In the genomic region with DNA sequence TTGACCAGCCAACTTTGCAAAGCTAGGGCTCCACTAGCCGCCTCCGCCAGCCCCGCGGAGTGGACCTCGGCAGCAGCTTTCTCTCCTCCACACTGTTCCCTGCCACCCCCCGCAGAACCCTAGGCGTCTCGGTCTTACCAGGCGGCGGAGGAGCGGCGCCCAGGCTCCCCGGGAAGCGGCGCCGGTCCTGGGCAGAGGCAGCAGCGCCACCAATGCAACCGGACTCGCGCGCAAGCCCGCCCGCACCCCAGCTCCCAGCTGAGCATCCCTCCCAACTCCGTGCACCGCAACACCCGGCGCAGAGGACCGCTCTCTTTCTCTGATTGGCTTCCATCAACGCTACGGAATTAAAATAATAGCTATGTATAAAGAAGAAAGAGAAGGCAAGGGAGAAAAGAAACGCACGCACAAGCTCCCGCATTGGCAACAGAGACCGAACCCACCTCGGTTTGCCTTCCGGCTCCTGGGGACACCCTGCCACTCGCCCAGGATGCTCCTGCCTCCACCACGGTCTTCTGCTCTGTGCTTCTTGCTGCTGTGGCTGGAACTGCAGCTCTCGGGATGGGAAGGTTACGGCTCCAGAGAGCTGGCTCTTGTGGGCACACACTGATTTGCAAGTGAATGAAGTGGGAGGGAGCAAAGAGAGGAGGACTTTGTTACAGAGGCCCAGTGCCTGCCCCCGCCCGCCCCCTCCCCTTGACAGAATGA, we compare ENCODE assay signal across 9 mouse cellular contexts. TPM values are rescaled to one million over a fixed set of nuclear protein-coding genes. Genes with fewer than 3 reads are reported as not detected.
DNase-seq lines count a peak whose midpoint lies in the region; ATAC-seq and TF ChIP-seq lines count a peak whose summit lies in the region.
"Had no signal": no experiment of that assay in that cellular context is flagged by ENCODE, and none has a peak within 500 bp of the region (broad histone marks: within the 10 kb centered on the region; RNA-seq: fewer than 3 reads in every experiment).

A gene (minus strand): TSS at position 605 of the 708 bp plus-strand sequence.

- WGBS in cerebellum, adult 2 months = under 1% methylated on average over 42 of the region's 42 CpGs
- WGBS in midbrain, embryonic 13.5 days = 1% methylated on average over 42 of the region's 42 CpGs

- no peaks in the 10 kb centered on the region; the same call in 1 of the 2 replicates for H3K27me3 ChIP-seq in cerebellum, adult 2 months (ENCODE audit: control insufficient read depth, insufficient read depth, low read length)
- peaks cover 24% of the 10 kb centered on the region for H3K27me3 ChIP-seq in midbrain, embryonic 13.5 days

- no peaks in the 10 kb centered on the region for H3K9me3 ChIP-seq in midbrain, embryonic 13.5 days

- H3K27ac ChIP-seq in cerebellum, adult 2 months (ENCODE audit: insufficient read depth, low read length) = no peak within 1 kb of the TSS
- H3K27ac ChIP-seq in midbrain, embryonic 13.5 days = peak within 1 kb of the TSS; percentile 86
- H3K27ac ChIP-seq: macrophage had no signal

- 0 out of 2 replicates have a peak, but pooled peaks have one; percentile 16 for TF ChIP-seq CTCF in cerebellum, adult 2 months (IDR thresholded peaks at IDR 0.05; ENCODE audit: borderline replicate concordance, insufficient read depth, low read depth, low read length)

- TF ChIP-seq POLR2A in cerebellum, adult 2 months (IDR thresholded peaks at IDR 0.05; ENCODE audit: borderline replicate concordance, insufficient read depth, low read length) = no peak

- peak; percentile 95 for ATAC-seq in midbrain, embryonic 13.5 days
- ATAC-seq in monocyte, adult 5-6 weeks (replicated peaks; ENCODE audit: insufficient number of reproducible peaks, low FRiP score, low TSS enrichment, poor library complexity, severe bottlenecking) = no peak

- no peaks in the 10 kb centered on the region for H3K36me3 ChIP-seq in midbrain, embryonic 13.5 days

- H3K4me1 ChIP-seq in cerebellum, adult 2 months (ENCODE audit: control insufficient read depth, insufficient read depth, low read length) = peaks cover 3% of the 10 kb centered on the region; the same call in 1 of the 2 replicates
- H3K4me1 ChIP-seq in midbrain, embryonic 13.5 days (replicated peaks) = peaks cover 30% of the 10 kb centered on the region

- peak within 1 kb of the TSS; percentile 78 for H3K9ac ChIP-seq in midbrain, embryonic 13.5 days (replicated peaks)

- peak within 1 kb of the TSS; percentile 60 for H3K4me3 ChIP-seq in cerebellum, adult 2 months (replicated peaks; ENCODE audit: insufficient read depth, low read depth, low read length)
- H3K4me3 ChIP-seq in midbrain, embryonic 13.5 days (replicated peaks) = peak within 1 kb of the TSS; percentile 69

- peak; percentile 4 to 14 for DNase-seq in gastrocnemius, postnatal 36 days
- DNase-seq in gastrocnemius, postnatal 25 days = no peak
- peak; percentile 48 to 58 for DNase-seq in cerebellum, adult 2 months
- DNase-seq in forelimb bud, embryonic 11.5 days (ENCODE audit: low read depth, low spot score) = peak; percentile 69
- peak; percentile 62 for DNase-seq in kidney, adult 11 months
- DNase-seq in left cerebral cortex, postnatal 25 days (ENCODE audit: low spot score in 2 of 2) = peak; percentile 70 to 80

- peak within 1 kb of the TSS; percentile 87 for H3K4me2 ChIP-seq in midbrain, embryonic 13.5 days (replicated peaks)

- intact Hi-C loops in gastrocnemius, postnatal 36 days (cut with DNase I) = no loop called here
- intact Hi-C loops in left cerebral cortex, postnatal 25 days (cut with DNase I) = loop anchor here (2.0 to 10.0 kb wide), 8 partner anchors 34 to 882 kb away; no protein-coding TSS in a partner anchor

RNA-seq across cellular contexts. Expression of the gene that starts here (rescaled TPM):
- under 1 TPM; 0.22 to 0.26 TPM for total RNA-seq in gastrocnemius, postnatal 36 days (2021)
- under 1 TPM; 0.28 to 0.43 TPM for total RNA-seq in gastrocnemius, postnatal 25 days (2021)
- 2.0 and 2.8 TPM in 2 replicates for polyA plus RNA-seq in cerebellum, adult 2 months (2012; rRNA removed)
- total RNA-seq in left cerebral cortex, postnatal 25 days (2021) = 10 to 100 TPM; 26.8 to 27.7 TPM
- polyA plus RNA-seq in midbrain, embryonic 13.5 days (2015; fragmentation: Nextera tagmentation; extraction: Ambion mirVana) = 8.7 and 10.2 TPM in 2 replicates
- total RNA-seq in monocyte, adult 5-6 weeks (2017) = not detected in 3 replicates
- polyA plus RNA-seq: macrophage had no signal

Comparison
In these comparisons a context has a peak if more than half of its experiments do, and no peak if none do; other contexts are left out.
1. RNA of the gene that starts here (total RNA-seq): 26.8 to 27.7 TPM in left cerebral cortex, postnatal 25 days; 0.28 to 0.43 TPM in gastrocnemius, postnatal 25 days, 0.22 to 0.26 TPM in gastrocnemius, postnatal 36 days and not detected in monocyte, adult 5-6 weeks; every median in the first group is over 10 times any median in the second.
2. Peak in DNase-seq in gastrocnemius, postnatal 36 days; RNA of the gene not detected or under 1 TPM.